Mouse (Mus musculus) right cerebral cortex, postnatal 14 days (tissue): ENCODE measurements at regions not wholly inside any gene's neighbourhood (a gene's known extent, or its start where the extent isn't known, plus 50 kb on each side); places are given as distances from the start of the nearest gene placed in this dataset.

ENCODE experiments used
- DNase-seq: peaks from one replicate; pipeline ENCODE4 v3.0.0; 2022

DNA sequence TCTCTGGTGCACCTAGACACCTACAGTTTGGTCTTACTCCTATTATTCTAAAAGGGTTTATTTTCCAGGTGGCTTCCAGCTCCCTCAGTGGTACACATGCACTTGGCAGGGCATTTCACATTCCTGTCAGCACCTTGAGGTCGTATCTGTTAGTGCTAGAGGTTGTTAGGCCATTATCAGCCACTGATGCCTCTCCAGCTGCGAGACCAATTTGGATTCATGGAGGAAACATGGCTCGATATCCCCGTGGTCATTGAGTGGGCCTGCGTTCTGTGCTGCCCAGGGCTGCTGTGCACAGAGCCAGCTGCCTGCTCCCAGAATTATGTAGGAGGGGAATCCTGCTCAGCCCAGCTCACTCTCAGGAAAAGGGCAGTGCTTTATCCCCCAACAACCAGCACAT, 60.1 kb upstream of the Irx1 start:
- no peak for DNase-seq

DNA sequence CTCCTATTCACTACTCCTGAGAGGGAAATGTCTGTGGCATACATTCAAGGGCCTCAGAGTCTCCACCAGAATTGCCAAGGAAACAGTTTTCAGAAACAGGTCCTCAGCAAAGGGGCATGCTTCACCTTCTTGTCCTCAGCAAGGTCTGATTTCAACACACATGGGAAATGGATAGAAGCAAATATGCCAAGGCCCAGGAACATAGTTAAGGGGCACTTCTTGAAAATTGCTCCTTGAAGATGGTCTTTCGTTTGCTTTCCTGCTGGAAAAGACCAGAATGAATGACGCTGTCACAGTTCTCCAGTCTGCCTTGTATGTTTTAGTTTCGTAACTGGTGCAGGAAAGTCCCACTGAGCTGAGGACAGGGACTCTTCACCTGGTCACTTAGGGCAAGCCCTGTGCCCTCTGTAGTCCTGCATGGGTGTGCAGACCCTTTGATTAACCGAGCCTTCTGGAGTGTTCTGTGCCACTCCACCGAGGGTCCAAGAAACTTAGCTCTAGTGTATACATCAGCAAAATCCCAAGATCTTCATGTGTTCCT, 80.5 kb upstream of the Irx1 start:
- no peak for DNase-seq

DNA sequence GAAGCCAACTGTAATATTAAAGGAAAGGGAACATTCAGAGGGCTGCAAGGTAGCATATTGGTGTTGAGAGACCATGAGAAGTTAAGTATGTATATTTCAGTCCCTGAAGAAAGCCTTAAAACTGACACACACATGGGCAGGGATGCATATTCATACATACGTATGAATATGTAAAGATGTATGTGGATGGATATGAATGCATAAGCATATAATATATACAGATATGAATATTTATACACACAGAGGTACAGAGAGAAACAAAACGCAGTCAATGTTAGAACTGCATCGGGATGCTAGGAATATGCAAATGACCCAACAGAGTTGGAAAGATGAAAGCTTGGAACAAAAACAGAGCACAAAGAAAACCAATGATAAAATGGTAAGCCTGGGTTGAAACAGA, 92.9 kb upstream of the Irx1 start:
- DNase-seq: no peak

DNA sequence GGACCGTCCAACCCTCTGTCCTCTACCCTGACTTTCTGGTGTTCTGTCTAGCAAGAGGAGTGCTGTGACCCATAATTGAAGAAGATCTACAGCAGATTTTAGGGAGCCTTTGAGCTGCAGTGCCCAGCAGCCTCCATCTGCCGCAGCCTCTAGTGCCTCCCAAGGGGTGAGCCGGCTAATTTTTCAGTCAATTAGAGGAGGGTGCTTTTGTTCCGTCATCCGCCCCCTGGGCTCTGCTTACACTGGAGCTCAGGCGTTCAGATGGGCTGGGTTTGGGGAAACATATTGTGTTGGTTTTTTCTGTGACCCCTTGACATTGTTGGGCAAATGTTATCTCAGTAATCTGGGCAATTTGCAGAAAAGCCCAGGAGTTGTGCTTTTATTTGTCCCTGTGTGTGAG, 98.1 kb upstream of the Irx1 start:
- DNase-seq: no peak

DNA sequence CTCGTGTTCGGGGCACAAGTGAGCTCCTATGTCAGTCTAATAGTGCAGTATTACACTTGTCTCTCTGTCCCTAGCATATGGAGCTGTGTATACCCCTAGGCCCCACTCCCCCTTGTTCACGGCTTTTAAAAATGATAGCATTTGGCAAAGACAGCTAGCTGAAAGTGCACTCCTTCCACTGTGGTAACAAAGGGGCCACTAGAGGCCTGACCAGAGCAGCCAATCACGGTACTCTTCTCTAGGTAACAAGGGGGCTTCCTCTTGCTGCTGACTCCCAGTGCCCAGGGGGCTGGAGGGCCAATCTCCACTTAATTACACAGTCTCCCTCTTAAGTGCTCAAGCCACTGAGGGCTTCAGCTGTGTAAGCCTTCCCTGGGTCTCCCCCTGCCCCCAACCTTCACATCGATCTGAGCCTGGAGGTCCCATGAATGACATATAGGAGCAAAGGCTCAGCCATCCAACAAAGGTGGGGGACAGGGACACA, 99.8 kb upstream of the Irx1 start:
- DNase-seq: no peak

DNA sequence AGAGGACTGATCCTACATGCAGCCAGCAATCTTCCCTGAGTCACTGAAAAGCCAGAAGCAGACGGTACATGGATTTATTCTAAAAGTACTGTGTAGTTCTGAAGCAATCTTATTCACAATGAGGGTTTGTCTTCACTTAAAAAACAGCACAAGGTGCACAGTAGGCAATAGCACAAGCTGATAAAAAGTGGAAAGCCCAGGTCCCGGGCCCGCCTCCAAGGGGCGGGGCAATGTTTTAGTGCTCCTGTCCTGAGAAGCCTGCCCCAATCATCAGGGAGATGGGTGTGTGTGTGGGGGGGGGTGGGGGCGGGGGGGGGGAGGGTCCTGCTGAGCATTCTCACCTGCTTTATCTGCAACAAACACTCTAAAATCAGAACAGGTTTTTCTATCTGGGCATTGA, 133.1 kb upstream of the Irx1 start:
- DNase-seq: no peak

DNA sequence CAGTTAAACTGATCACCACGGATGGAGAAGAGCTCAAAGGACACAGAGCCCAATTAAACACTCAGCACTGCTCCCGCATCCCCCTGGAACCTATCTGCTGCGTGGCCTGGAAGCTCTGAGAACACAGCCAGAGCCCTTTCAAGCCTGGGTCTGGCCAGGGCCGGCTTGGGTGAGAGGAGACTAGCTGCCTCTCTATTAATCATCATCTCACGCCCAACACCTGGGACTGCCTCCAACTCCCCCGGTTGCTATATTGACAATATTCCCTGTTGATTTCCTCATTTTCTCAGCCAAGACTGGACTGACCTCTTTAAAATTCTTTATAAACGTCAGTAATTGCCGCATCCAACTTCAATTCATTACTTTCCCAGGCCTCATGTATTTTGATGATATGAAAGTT, 133.7 kb upstream of the Irx1 start:
- no peak for DNase-seq

DNA sequence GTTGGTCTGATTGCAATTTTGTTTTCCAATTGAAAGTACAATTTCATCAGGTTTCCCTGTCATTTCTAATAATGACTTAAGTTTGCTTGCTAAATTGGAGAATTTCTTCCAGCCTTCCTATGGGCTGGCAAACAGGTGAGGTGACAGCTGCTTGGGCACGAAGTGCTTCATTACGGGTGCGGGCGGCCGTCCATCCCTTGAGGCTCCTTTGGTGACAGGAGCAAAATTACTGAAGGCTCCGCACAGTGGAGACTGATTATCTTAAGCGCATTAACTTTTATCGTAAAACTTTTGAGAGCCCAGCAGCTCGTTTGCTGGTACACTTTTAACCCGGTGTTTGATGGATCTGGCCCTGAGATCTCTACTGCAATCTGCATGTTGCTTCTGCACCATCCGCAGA, 134.3 kb upstream of the Irx1 start:
- DNase-seq: no peak

DNA sequence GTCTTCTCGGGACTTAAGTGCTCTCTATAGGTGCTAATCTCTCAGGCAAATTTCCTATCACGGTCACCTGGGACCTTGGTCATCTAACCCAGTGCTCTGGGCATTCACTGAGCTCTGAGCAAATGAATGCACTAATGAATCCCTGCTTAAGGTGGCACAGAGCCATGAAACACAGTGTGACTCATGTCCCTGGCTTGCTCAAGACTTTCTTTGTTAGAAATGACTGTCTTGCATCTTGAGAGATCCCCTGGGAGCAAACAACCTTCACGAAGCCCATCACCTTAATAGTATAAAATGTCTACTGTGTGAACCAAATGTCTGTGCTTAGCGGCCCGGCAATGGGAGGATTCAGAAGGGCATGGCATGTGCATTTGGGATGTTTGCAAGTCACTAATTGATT, 137.2 kb upstream of the Irx1 start:
- DNase-seq: no peak

DNA sequence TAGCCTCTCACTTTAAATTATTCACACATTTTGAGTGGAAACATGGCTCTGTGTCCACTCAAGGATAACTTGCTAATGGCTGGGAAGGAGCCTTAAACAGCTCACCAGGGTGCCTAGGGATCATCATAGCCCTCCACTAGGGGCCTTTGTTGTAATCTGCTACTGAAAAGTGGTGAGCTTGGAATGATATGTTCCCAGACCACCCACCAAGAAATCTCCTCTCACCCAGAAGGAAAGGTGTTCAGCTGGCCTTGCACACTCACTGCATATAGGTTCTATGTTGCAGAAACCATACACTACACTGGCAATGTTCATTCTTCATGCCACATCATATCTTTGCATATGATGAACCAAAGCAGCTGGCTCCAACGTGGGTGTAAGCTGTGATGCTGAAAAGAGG, 145.1 kb upstream of the Irx1 start:
- no peak for DNase-seq

DNA sequence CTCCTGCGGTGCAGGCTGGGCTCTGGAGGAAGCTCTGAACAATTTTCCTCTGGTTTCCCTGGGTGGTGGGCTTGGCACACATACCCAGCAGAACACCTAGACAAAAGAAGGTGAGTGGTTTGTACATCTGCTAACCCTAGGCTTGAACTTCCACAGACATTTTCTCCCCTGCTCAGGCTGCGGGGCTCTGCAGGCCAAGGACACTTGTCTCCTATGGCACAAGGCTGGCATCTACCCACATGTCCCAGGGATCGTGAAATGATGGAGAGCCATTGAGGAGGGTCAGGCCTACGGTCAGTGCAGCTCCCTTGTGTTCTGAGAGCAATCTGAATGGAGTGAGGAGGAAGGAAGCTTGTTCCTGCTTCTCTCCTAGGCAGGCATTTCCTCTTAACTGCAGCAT, 150.4 kb upstream of the Irx1 start:
- no peak for DNase-seq

DNA sequence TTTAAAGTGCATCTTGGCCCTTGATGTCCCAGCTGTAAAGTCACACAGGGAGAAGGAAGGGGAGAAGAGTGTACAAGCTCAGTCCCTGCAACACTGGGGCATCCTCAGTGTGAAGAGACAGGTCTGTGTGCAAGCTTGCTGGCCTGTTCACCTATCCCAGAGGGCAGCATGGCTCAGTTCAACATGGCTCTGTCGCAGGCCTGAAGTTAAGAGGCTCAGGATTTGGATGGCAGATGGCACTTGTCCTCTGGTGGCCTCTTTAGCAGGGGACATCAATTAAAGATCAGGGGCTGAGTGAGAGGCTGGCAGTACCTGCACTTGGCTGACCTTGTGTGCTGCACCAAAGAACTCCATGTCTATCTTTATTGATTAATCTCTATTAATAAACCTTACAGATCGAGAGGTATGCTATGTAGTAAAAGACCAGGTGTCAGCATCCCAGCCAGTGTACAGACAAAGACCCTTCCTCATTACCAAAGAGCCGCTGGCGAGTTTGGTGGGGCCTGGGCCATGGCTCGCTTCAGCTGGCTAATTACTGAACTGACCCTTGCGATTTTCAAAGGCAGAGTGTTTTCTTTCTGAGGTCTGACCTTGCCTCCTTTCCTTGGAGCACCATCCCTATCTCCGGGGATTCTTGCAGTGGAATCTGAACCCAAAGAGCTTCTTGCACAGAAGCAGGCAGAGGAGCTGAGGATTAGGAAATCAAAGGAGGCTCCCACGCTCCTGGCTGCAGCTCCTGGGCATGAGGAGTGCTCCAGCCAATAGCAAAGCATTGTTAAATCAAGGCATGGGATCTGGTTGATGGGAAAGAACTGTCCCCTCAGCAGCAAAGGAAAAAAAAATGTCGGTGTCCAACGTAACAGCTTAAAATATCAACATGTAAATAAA, 151.5 kb upstream of the Irx1 start:
- no peak for DNase-seq

DNA sequence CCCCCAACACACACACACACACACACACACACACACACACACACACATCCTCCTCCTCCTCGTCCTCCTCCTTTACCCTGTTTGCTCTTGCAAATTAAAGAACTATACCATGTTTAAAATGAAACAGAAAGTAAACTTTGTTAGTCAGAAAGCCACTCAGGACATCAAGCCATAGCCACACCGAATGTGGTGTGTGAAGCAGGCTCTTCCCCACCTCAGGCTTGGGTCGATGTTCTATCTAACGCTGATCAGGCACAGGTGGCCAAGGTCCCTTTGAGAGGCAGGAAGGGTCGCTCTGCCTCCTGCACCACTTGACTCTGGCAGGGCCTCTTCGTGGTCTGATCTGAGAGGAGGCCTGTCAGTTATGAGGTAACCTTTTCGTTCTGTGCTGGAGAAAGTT, 156.9 kb upstream of the Irx1 start:
- DNase-seq: no peak

DNA sequence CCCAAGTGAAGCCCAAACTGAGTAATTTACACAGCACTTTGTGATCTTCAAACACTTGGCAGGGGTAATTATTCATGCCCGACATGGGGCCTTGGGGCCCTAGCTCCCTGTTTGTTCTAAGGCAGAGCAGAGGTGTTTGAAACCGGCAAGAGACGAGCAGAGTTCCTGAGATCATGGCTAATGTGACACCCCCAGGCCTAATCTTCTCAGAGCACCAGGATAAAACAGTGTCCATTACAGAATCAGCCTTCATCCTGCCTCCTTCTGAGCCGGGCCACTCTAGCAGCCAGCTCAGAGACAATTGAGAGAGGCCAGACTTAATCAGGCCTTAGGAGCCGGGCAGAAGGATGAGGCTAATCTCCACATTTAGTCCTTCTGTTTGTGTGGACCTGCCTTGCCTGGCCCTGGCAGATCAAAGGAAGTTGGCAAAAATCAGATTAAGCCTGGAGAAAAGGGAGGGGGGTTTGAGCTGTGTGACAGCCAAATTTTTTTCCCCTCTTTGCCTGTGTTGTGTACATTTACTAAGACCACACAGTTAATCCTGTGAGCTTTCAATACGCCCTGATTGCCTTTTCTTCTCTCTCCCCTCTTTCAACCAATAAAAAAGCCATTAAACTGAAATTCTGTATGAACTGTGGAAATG, 157.5 kb upstream of the Irx1 start:
- DNase-seq: no peak

DNA sequence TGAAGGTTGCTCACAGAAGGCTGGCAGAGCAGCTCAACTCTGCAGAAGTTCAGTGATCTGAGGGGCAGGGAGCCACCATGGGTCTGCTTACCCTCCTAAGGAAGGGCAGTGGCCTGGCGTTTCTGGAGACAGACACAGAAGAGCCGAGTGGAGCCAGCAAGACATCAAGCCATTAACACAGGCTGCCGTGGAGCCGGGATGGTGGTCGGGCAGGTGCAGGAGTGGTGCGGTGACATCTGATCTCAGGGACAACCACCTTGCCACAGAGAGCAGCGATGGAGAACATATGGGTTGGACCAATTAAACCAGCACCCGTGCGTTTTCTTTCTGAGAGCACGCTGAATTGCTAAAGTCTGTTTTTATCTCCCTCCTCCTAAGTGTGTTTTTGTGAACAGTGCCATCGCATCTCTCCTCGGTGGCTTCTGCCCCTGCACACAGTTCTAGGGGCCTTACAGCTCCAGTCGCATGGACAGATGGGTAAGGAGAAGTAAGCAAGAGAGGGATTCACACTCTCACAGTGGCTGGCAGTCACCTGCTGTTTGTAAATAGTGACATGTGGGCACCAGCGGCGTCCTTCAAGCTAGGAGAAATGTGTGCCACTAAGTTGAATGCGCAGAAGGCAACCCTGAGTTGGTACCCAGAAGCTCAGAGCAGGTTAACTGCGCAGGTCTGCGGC, 158.2 kb upstream of the Irx1 start:
- DNase-seq: no peak

DNA sequence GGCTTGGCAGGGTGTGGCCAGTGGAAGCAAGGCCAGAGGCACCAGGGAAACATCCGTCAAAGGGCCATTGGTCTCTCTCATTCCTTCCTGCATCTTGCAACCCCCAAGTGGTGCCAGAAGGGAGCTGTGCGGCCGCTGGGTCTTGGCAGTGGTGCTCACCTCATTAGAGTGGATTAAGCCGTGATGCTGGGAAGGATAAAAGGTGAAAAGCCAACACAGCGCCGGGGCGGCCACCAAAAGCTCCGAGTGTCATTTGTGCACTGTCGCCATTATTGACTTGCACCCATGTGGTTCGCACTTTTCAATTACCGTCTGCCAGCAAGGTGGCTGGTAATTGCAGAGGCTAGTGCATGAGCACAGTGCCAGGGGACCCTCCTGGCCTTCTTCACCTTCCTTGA, 158.7 kb upstream of the Irx1 start:
- no peak for DNase-seq

DNA sequence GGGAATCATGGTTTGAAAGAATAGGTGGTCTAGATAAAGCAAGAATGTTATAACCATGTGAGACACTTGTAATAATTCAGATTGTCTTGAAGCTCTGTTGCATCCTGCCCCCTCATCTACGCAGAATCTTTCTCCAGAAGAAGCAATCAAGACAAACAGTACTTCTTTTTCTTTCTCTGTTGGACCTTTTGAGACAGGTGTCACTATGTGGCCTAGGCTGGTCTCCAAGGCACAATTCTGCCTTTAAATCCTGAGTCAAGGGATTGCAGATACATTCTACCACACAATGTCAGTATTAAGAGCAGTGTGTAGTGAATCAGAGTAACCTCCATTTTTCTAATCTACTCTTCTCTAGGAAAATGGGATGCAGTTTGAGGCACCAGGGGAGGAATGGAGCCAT, 164.8 kb upstream of the Irx1 start:
- no peak for DNase-seq

DNA sequence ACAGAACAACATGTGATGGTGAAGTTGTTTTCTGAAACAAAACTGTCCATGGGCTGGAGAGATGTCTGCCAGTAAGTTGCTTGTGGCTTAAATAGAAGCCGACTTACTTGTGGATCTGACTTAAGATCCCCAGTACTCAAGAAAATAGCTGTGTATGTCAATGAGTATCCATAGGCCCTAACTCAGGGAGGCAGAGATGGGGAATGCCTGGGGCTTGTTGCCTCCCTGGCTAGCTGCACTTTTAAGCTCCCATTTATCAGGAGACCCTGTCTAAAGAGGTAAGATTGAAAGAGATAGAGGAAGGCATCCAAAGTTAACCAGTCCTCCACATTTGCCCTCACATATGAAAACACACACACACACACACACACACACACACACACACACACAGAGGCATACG, 167.8 kb upstream of the Irx1 start:
- DNase-seq: no peak

DNA sequence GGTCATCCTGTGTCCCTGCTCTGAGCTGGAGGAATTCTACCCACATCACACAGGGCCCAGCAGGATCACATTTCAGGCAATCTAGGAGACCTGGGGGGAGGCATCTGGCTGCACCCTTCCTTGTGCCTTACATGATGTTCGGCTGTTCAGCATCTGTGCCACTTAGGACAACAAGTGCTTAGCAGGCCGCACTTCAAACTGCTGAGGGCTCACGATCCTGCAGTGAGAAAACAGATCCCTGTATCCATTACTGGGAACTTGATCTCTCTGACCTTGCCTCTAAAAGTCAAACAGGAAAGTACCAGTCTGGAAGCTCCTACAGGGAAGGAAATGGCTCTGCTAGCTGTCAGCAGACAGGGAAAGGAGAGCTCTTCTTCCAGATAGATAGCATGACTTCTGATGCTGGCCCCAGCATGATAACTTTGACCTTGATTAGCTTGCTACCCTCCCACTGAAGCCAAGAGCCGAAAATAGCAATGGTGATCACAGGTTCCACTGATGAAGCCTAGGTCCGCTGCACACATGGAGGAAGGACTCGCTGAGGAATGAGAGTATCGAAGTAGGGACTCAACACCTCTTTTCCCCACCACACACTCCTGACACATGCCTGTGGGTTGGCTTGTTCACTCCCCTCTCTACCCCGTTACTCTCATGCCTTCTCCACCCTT, 170.7 kb upstream of the Irx1 start:
- DNase-seq: no peak

DNA sequence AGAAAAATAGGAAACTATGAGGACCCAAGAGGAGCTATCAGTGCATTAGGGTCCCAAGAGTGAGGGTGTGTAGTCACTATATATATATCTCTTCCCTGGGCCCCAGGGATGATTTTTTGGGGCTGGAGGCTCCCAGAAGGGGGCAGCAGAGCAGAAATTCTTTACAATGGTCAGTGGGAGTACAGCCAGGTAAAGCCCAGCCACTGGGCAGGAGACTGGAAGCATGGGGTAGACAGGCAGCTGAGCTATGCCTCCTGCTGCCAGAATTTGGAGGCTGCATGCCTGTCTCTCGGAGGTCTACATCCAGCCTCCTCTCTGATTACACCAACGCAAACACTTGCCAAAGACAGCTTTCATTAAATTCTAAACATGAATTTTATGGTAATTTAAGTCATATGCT, 202.7 kb upstream of the Irx1 start:
- no peak for DNase-seq

DNA sequence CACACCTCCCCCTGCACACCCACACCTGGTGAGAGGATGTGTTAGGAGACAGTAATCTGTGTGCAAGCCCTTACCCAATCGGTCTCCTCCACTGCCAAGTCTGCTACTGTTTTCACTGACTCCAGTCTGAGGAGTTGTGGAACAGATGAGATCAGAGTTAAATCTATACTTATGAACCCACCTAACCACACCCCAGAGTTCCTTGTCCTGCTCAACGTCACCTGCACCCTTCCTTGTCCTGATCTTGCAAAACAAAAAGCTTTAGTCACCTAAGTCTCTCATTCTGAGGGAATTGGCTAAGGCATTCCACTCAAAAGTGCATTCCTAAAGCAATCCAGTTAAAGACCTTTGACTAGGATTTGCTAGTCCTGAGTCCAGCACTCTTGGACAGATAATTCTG, 203.9 kb upstream of the Irx1 start:
- DNase-seq: no peak

DNA sequence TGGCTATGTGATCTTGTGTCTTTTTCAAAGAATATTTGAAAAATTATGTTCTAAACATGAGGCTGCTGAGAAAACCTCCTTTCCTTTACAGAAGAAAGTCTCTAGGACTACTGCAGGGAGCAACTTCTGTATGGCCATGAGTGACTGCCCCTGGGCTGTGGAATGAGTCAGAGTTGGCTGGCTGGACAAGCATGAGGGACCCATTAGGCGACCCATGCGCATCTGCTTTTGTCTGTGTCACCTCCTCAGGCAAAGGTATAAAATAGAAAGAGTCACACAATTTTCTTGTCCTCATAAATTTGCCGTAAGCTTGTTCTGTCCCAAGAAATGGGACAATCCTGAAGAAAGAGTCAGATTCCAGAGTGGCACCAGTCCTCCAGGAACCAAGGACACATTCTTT, 220.1 kb upstream of the Irx1 start:
- DNase-seq: no peak
